Mouse (Mus musculus) intestine, embryonic 15.5 days (tissue): ENCODE measurements around the gene Tst. TPM values are rescaled to one million over a fixed set of nuclear protein-coding genes. Genes with fewer than 3 reads are reported as not detected.

Experiments used
- ATAC-seq: fragments of 200-750 bp; cut with Nextera tagmentation; 2 replicates; pipeline ENCODE4 v1.8.0; 2017; ENCODE audit warnings: moderate TSS enrichment, moderate library complexity
- H3K27ac ChIP-seq: fragments of 300-500 bp; sonication (generic); 2 replicates; pipeline ENCODE4 v1.5.1; 2015; ENCODE audit warnings: mild to moderate bottlenecking, inconsistent platforms
- H3K27me3 ChIP-seq: fragments of 300-500 bp; sonication (generic); replicated peaks from 2 replicates; pipeline ENCODE4 v1.6.1; 2015; ENCODE audit warnings: inconsistent platforms
- H3K36me3 ChIP-seq: fragments of 300-500 bp; sonication (generic); 2 replicates; pipeline ENCODE4 v1.6.1; 2015; ENCODE audit warnings: inconsistent platforms
- H3K4me1 ChIP-seq: fragments of 300-500 bp; sonication (generic); replicated peaks from 2 replicates; pipeline ENCODE4 v1.6.1; 2015; ENCODE audit warnings: inconsistent platforms
- H3K4me2 ChIP-seq: fragments of 300-500 bp; sonication (generic); replicated peaks from 2 replicates; pipeline ENCODE4 v1.6.1; 2015; ENCODE audit warnings: mild to moderate bottlenecking, inconsistent platforms
- H3K4me3 ChIP-seq: fragments of 300-500 bp; sonication (generic); replicated peaks from 2 replicates; pipeline ENCODE4 v1.5.1; 2015; ENCODE audit warnings: inconsistent platforms
- H3K9ac ChIP-seq: fragments of 300-500 bp; sonication (generic); 2 replicates; pipeline ENCODE4 v1.6.1; 2015; ENCODE audit warnings: inconsistent platforms
- H3K9me3 ChIP-seq: fragments of 300-500 bp; sonication (generic); 2 replicates; pipeline ENCODE4 v1.6.1; 2016; ENCODE audit warnings: inconsistent platforms
- WGBS: fragments of 180-500 bp; shearing (Covaris S2); methylation state at CpG from one replicate; pipeline ENCODE4 v1.1.7; 2015; 5-methylcytosine and 5-hydroxymethylcytosine counted together
- polyA plus RNA-seq: library from polyadenylated mRNA; unstranded; fragments of >200 nt; fragmentation: Nextera tagmentation; extraction: Ambion mirVana; gene quantifications from 2 replicates; pipeline ENCODE4 v1.2.1, GENCODE M21; 2015

Gene Tst
- polyA plus RNA-seq, 1 experiment from 2014 or later = 33.4 TPM

DNA sequence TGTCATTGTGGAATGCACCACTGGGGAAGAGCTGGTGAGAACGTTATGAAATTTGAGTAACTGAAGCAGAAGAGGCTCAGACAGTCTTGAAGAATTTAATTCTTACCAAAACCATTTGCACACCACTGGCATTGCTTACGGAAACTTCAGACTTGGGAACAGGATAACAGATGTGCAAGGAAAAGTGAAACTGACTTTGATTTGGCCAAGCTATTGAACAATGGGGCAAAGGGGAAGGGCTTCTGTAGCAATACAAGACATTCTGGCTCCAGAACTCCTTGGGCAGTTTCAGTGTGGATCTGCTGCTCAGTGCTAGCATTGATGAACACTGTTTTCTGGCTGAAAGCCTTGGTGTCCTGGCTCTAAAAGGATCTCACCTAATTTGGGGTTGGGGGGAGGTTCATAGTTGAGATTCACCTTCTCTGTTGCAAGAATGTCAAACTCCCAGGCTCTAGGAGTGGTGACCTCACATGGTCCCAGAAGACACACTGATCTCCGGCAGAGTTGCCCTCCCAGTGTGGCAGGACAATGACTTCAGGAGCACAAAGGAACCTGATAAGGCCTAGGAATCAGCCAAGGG is 54.0 kb downstream of the Tst start:
- Histone ChIP-seq H3K4me2 (no peak overlapping the region), H3K9ac (no peak overlapping the region), H3K27ac (no peak overlapping the region), H3K4me3 (no peak overlapping the region), H3K36me3 (no peaks in the 10 kb centered on the region), H3K4me1 (no peaks in the 10 kb centered on the region), H3K9me3 (no peaks in the 10 kb centered on the region), H3K27me3 (peaks cover 38% of the 10 kb centered on the region)
- WGBS = 55% methylated on average over 3 of the region's 3 CpGs
- no peak for ATAC-seq

Other genes starting within 250 kb of the Tst start
- gene Ift27, start 231.8 kb downstream of the Tst start, polyA plus RNA-seq = 60.5 and 62.9 TPM in 2 replicates
- gene Pvalb, start 199.5 kb downstream of the Tst start, polyA plus RNA-seq = not detected in 2 replicates
- gene Ncf4, start 161.1 kb downstream of the Tst start, polyA plus RNA-seq = 5.1 and 5.6 TPM in 2 replicates
- 0.38 and 0.48 TPM in 2 replicates for gene Csf2rb2, start 100.2 kb downstream of the Tst start, polyA plus RNA-seq
- gene Csf2rb, start 80.2 kb downstream of the Tst start, polyA plus RNA-seq = 1.4 and 2.0 TPM in 2 replicates
- not detected in 2 replicates for gene Tex33, start 10.0 kb downstream of the Tst start, polyA plus RNA-seq
- 2.6 and 3.1 TPM in 2 replicates for gene Mpst, start 509 bp upstream of the Tst start, polyA plus RNA-seq
- gene Kctd17, start 22.7 kb upstream of the Tst start, polyA plus RNA-seq = 28.7 and 31.0 TPM in 2 replicates
- 0.39 and 0.54 TPM in 2 replicates for gene Tmprss6, start 62.7 kb upstream of the Tst start, polyA plus RNA-seq
- gene Il2rb, start 89.4 kb upstream of the Tst start, polyA plus RNA-seq = 1.2 and 1.4 TPM in 2 replicates
- gene C1qtnf6, start 125.5 kb upstream of the Tst start, polyA plus RNA-seq = 22.0 and 22.3 TPM in 2 replicates
- 0.23 and 0.24 TPM in 2 replicates for gene Sstr3, start 138.8 kb upstream of the Tst start, polyA plus RNA-seq
- 15.7 and 21.4 TPM in 2 replicates for gene Rac2, start 166.9 kb upstream of the Tst start, polyA plus RNA-seq
- gene Cyth4, start 191.1 kb upstream of the Tst start, polyA plus RNA-seq = 8.0 and 8.2 TPM in 2 replicates